Mouse (Mus musculus) midbrain, embryonic 13.5 days (tissue): ENCODE results near the gene Ifi205. TPM values are rescaled to one million over a fixed set of nuclear protein-coding genes. Genes with fewer than 3 reads are reported as not detected.
"Not testable (repeated sequence)": the region's sequence is repeated elsewhere in the genome, so short reads cannot be mapped to it uniquely, and the experiment has no call there.

ENCODE experiments used
- ATAC-seq: fragments of 200-750 bp; cut with Nextera tagmentation; 2 replicates; pipeline ENCODE4 v1.8.0; 2017; ENCODE audit warnings: mild to moderate bottlenecking, moderate TSS enrichment, moderate library complexity
- H3K27ac ChIP-seq: fragments of 300-500 bp; sonication (generic); 2 replicates; pipeline ENCODE4 v1.5.1; 2015; ENCODE audit warnings: inconsistent platforms, mild to moderate bottlenecking, moderate library complexity
- H3K27me3 ChIP-seq: fragments of 300-500 bp; sonication (generic); 2 replicates; pipeline ENCODE4 v1.6.1; 2015; ENCODE audit warnings: mild to moderate bottlenecking, inconsistent platforms
- H3K36me3 ChIP-seq: fragments of 300-500 bp; sonication (generic); 2 replicates; pipeline ENCODE4 v1.6.1; 2015; ENCODE audit warnings: mild to moderate bottlenecking, inconsistent platforms
- H3K4me1 ChIP-seq: fragments of 300-500 bp; sonication (generic); replicated peaks from 2 replicates; pipeline ENCODE4 v1.6.1; 2015; ENCODE audit warnings: inconsistent platforms
- H3K4me2 ChIP-seq: fragments of 300-500 bp; sonication (generic); replicated peaks from 2 replicates; pipeline ENCODE4 v1.6.1; 2015; ENCODE audit warnings: moderate library complexity, mild to moderate bottlenecking, inconsistent platforms
- H3K4me3 ChIP-seq: fragments of 300-500 bp; sonication (generic); replicated peaks from 2 replicates; pipeline ENCODE4 v1.5.1; 2015; ENCODE audit warnings: mild to moderate bottlenecking, inconsistent platforms
- H3K9ac ChIP-seq: fragments of 300-500 bp; sonication (generic); replicated peaks from 2 replicates; pipeline ENCODE4 v1.6.1; 2015; ENCODE audit warnings: mild to moderate bottlenecking, inconsistent platforms
- H3K9me3 ChIP-seq: fragments of 300-500 bp; sonication (generic); 2 replicates; pipeline ENCODE4 v1.6.1; 2016; ENCODE audit warnings: mild to moderate bottlenecking, inconsistent platforms
- WGBS: fragments of 180-500 bp; shearing (Covaris S2); methylation state at CpG from one replicate; pipeline ENCODE4 v1.1.7; 2015; 5-methylcytosine and 5-hydroxymethylcytosine counted together
- polyA plus RNA-seq: library from polyadenylated mRNA; unstranded; fragments of >200 nt; fragmentation: Nextera tagmentation; extraction: Ambion mirVana; gene quantifications from 2 replicates; pipeline ENCODE4 v1.2.1, GENCODE M21; 2015

Ifi205 gene
- not detected in 2 replicates for polyA plus RNA-seq

DNA sequence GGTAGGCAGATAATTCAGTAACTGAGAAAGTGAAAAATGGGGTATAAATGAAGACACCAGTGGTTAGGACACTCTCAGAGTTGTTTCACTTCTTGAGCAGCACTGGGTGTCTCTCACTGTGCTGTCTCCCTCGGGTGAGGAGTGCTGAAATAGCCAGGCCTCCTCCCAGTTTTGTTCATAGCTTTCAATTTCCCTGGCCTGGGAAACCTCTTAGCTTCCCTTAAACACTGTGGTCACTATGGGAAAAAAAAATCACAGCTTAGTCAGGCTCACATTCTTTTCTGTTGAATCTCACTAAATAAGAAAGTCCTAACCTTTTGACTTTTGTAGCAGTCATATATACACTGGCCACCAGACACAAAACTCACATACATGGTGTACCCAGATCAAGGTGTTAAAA lies at the start of gene Ifi205:
Gene Ifi205, minus strand, starts transcription at position 113 of the 400 bp plus-strand sequence.
- no peak within 1 kb of the TSS for H3K27ac ChIP-seq
- H3K27me3 ChIP-seq = no peaks in the 10 kb centered on the region
- no peaks in the 10 kb centered on the region for H3K4me1 ChIP-seq
- H3K9me3 ChIP-seq = no peaks in the 10 kb centered on the region
- H3K4me2 ChIP-seq = no peak within 1 kb of the TSS
- H3K4me3 ChIP-seq = no peak within 1 kb of the TSS
- H3K9ac ChIP-seq = no peak within 1 kb of the TSS
- no peak for ATAC-seq
- WGBS = 60% methylated on average over 1 of the region's 1 CpGs
- no peaks in the 10 kb centered on the region for H3K36me3 ChIP-seq

DNA sequence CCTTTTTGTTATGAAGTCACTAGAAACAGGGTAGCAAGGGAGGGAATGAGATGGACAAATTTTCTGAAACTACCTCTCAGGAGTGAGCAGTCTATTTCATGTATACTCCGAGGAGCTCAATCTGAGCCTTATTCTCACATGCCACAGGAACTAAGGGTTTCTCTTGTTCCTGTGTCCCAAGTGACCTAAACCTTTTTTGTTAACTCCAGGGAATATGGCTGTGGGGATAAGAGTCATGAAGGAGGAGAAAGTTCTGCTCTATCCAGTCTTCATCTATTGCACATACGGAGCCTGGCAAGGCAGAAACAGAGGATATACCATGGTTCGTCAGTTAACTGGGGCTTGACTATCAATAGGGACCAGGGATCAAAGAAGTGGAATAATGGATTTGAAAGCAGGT lies 34.7 kb upstream of the Ifi205 start, which contains the start of gene Olfr430:
Gene Olfr430, plus strand, starts transcription at position 301 of the 400 bp plus-strand sequence.
- WGBS = 91% methylated on average over 3 of the region's 3 CpGs
- Histone ChIP-seq H3K27me3 (no peaks in the 10 kb centered on the region), H3K9me3 (no peaks in the 10 kb centered on the region), H3K36me3 (no peaks in the 10 kb centered on the region), H3K4me1 (no peaks in the 10 kb centered on the region), H3K27ac (no peak within 1 kb of the TSS), H3K9ac (no peak within 1 kb of the TSS), H3K4me2 (no peak within 1 kb of the TSS), H3K4me3 (no peak within 1 kb of the TSS)
- ATAC-seq = no peak

DNA sequence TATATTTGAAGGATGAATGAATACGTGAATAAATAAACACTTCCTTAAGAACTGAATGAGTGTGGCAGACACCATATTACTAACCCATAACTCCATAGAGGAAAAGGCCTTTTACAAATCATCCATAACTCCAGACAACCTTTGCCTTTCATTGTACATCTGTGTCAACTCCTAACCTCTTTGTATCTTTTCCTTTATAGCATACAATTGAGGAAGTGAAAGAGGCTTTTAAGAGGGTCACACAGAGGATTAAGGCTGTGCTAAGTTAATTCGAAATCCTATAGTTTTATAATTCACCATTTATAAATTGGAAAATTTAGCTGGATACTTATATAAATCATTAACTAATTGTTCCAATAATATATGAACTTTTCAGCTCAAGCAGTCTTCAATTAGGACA lies 23.6 kb upstream of the Ifi205 start:
- WGBS = 77% methylated on average over 2 of the region's 2 CpGs
- Histone ChIP-seq H3K27me3 (no peaks in the 10 kb centered on the region), H3K4me2 (no peak overlapping the region), H3K9me3 (no peaks in the 10 kb centered on the region), H3K27ac (no peak overlapping the region), H3K4me3 (no peak overlapping the region), H3K4me1 (no peaks in the 10 kb centered on the region), H3K9ac (no peak overlapping the region), H3K36me3 (no peaks in the 10 kb centered on the region)
- no peak for ATAC-seq

DNA sequence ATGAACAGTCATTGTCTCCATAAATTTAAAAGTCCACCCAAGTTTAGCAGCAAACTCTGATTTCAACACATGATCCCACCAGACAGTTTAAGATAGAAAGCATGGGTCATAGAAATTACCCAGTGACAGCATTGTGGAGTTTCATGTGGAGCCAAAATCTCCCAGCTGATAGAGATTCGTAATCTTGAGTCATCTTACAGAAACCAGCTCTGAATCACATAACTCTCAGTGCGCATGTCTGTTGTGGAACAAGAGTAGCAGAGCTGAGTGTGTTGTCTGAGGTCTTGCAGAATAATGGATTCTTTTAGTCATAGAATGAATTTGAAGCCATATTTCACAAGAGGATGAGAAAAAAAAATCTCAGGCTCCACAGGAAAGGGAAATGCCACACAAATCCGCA lies 21.4 kb upstream of the Ifi205 start:
- no peaks in the 10 kb centered on the region for H3K27me3 ChIP-seq
- 85% methylated on average over 3 of the region's 3 CpGs for WGBS
- no peak overlapping the region for H3K9ac ChIP-seq
- H3K4me3 ChIP-seq = no peak overlapping the region
- no peak overlapping the region for H3K4me2 ChIP-seq
- ATAC-seq = no peak
- no peak overlapping the region for H3K27ac ChIP-seq
- H3K4me1 ChIP-seq = no peaks in the 10 kb centered on the region
- no peaks in the 10 kb centered on the region for H3K9me3 ChIP-seq
- H3K36me3 ChIP-seq = no peaks in the 10 kb centered on the region

DNA sequence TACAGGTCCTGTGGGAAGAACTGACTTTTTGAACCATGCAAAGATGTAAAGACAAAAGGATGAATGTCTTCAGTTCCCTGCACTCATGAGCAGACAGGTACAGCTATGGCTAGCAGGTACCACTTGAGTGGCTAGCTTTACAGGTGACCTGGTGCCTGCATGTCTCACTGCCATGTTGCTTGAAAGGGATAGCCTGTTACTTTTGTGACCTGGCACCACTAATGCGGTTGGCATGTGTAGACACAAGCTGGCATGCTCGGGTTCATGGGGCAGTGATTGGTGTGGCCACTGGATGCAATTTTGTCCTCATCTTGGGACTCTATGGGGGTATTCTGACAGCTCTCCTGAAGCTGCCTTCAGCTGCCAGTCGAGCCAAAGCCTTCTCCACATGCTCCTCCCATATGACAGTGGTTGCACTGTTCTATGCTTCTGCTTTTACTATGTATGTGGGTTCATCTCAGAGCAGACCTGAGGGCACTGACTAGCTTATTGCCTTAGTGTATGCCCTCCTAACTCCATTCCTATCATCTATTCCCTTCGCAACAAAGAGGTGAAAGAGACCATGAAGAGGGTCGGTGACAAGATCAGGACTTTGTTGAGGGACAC lies 20.4 kb upstream of the Ifi205 start:
- 88% methylated on average over 5 of the region's 5 CpGs for WGBS

DNA sequence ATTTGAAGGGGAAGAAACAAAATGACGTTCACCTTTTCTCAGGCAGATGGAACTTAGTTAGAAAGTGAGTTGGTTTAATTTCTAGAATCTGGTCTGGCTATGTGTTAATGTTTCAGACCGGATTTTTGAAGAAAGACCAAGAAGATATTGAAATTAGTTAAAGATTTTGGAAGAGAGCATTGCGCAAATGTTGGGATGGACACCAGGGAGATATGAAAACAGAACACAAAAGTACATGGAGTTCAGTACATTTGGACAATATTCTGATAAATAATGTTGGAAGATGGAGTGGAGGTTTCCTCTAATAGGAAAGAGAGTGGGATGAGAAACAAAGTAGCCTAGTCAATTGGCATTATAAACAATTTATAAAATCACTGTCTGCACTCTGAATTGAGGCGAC lies 19.9 kb upstream of the Ifi205 start:
- no peak for ATAC-seq
- Histone ChIP-seq H3K4me2 (no peak overlapping the region), H3K4me3 (no peak overlapping the region), H3K36me3 (no peaks in the 10 kb centered on the region), H3K27me3 (no peaks in the 10 kb centered on the region), H3K9me3 (no peaks in the 10 kb centered on the region), H3K4me1 (no peaks in the 10 kb centered on the region), H3K27ac (no peak overlapping the region), H3K9ac (no peak overlapping the region)
- 84% methylated on average over 4 of the region's 4 CpGs for WGBS

More for the DNA sequence above, 20.4 kb upstream of the Ifi205 start:
- Histone ChIP-seq H3K9ac (no peak overlapping the region), H3K27ac (no peak overlapping the region), H3K4me3 (no peak overlapping the region), H3K27me3 (no peaks in the 10 kb centered on the region), H3K4me1 (no peaks in the 10 kb centered on the region), H3K9me3 (no peaks in the 10 kb centered on the region), H3K36me3 (no peaks in the 10 kb centered on the region), H3K4me2 (no peak overlapping the region)
- ATAC-seq = no peak

DNA sequence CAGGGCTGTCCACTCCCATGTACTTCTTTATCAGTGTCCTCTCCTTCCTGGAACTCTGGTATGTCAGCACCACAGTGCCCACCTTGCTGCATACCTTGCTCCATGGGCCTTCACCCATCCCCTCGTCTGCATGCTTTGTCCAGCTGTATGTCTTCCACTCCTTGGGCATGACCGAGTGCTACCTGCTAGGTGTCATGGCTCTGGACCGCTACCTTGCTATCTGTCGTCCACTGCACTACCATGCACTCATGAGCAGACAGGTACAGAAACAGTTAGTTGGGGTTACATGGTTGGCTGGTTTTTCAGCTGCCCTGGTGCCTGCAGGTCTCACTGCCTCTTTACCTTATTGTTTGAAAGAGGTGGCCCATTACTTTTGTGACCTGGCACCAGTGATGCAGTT lies 18.9 kb upstream of the Ifi205 start:
- 97% methylated on average over 4 of the region's 4 CpGs for WGBS
- H3K27ac ChIP-seq = no peak overlapping the region
- no peaks in the 10 kb centered on the region for H3K36me3 ChIP-seq

DNA sequence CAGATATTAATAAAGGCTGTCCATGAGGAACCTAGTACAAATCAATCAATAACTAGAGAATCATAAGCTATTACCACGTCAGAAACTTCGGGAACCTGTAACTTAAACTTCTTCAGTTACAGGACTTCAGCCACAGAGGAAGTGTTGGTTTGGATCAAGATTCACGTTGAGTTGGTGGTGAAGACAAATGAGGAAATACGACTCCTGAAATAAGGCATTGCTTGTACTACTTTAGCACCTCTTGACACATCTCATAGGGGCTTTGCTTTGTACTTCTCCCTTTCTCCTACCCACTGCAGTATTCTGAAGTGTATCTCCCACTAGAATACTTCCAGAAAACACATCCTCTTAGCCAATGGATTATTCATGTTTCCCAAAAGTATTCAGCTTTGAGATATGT lies 17.7 kb upstream of the Ifi205 start:
- not testable (repeated sequence) for H3K27me3 ChIP-seq, H3K9ac ChIP-seq, H3K4me1 ChIP-seq, H3K4me3 ChIP-seq, H3K9me3 ChIP-seq, H3K36me3 ChIP-seq, H3K27ac ChIP-seq, H3K4me2 ChIP-seq, ATAC-seq
- 85% methylated on average over 4 of the region's 4 CpGs for WGBS

More for the DNA sequence above, 18.9 kb upstream of the Ifi205 start:
- H3K27me3 ChIP-seq = no peaks in the 10 kb centered on the region
- H3K4me2 ChIP-seq = no peak overlapping the region
- H3K9me3 ChIP-seq = no peaks in the 10 kb centered on the region
- no peak for ATAC-seq
- H3K4me1 ChIP-seq = no peaks in the 10 kb centered on the region
- no peak overlapping the region for H3K4me3 ChIP-seq
- no peak overlapping the region for H3K9ac ChIP-seq

DNA sequence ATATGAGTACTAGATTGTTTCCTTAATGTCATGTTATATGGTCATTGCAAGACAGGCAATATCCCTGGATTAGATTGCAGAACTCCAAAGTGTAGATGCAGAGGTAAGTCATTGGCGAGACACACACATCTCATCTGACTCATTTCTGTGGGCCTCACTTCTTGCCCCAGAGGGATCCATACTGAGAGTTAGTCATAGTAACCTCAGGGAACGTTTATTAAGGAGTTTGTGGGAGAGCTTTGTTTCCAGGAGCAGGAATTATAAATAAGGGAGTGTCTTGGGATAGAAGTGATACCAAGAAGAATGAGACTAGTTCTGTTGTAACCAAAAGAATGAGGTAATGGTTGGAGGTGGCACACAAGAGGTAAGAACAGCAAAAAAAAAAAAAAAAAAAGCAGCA lies 17.3 kb upstream of the Ifi205 start, which contains the start of gene Olfr432:
Gene Olfr432, plus strand, starts transcription at position 313 of the 400 bp plus-strand sequence.
- Histone ChIP-seq H3K27ac (no peak within 1 kb of the TSS), H3K9me3 (no peaks in the 10 kb centered on the region), H3K4me1 (no peaks in the 10 kb centered on the region), H3K27me3 (no peaks in the 10 kb centered on the region), H3K4me2 (no peak within 1 kb of the TSS), H3K9ac (no peak within 1 kb of the TSS), H3K36me3 (no peaks in the 10 kb centered on the region), H3K4me3 (no peak within 1 kb of the TSS)
- 71% methylated on average over 2 of the region's 2 CpGs for WGBS
- ATAC-seq = no peak

DNA sequence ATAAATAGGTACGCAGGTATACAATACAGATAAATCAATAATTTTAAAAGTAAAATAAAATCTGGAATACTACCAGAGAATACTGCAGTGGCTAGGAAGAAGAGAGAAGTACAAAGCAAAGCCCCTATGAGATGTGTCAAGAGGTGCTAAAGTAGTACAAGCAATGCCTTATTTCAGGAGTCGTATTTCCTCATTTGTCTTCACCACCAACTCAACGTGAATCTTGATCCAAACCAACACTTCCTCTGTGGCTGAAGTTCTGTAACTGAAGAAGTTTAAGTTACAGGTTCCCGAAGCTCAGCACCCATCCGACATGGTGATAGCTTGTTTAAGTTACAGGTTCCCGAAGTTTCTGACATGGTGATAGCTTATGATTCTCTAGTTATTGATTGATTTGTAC lies 16.6 kb upstream of the Ifi205 start:
- H3K9ac ChIP-seq, H3K4me1 ChIP-seq, H3K4me2 ChIP-seq, H3K27me3 ChIP-seq, H3K27ac ChIP-seq, H3K4me3 ChIP-seq, H3K36me3 ChIP-seq, ATAC-seq, H3K9me3 ChIP-seq: not testable (repeated sequence)
- 90% methylated on average over 6 of the region's 6 CpGs for WGBS

DNA sequence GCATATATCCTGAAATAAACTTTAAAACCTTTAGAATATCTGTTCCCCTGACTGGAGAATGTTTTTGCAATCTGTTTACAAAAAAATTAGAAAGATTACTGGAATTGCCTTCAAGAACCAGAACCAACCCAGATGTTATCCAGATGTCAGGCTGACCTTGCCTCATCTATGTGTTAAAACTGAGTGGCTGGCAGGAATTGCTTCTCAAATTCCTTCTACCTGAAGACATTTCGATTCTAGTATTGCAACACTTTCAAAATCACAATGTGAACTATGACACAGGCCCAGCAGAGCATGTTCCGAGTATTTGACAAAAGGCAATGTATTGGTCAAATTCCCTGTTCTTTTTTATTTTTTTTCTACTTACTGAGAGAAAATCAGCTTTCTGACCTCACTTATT lies 12.8 kb upstream of the Ifi205 start:
- Histone ChIP-seq H3K4me3 (no peak overlapping the region), H3K9ac (no peak overlapping the region), H3K4me1 (no peaks in the 10 kb centered on the region), H3K9me3 (no peaks in the 10 kb centered on the region), H3K36me3 (no peaks in the 10 kb centered on the region), H3K27me3 (no peaks in the 10 kb centered on the region), H3K27ac (no peak overlapping the region), H3K4me2 (no peak overlapping the region)
- 83% methylated on average over 2 of the region's 2 CpGs for WGBS
- ATAC-seq = no peak

DNA sequence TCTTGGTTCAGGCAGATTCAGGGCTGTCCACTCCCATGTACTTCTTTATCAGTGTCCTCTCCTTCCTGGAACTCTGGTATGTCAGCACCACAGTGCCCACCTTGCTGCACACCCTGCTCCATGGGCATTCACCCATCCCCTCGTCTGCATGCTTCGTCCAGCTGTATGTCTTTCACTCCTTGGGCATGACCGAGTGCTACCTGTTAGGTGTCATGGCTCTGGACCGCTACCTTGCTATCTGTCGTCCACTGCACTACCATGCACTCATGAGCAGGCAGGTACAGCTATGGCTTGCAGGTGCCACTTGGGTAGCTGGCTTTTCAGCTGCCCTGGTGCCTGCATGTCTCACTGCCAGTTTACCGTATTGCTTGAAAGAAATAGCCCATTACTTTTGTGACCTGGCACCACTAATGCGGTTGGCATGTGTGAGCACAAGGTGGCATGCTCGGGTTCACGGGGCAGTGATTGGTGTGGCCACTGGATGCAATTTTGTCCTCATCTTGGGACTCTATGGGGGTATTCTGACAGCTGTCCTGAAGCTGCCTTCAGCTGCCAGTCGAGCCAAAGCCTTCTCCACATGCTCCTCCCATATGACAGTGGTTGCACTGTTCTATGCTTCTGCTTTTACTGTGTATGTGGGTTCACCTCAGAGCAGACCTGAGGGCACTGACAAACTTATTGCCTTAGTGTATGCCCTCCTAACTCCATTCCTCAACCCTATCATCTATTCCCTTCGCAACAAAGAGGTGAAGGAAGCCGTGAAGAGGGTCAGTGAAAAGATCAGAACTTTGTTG lies 10.7 kb upstream of the Ifi205 start:
- not testable (repeated sequence) for H3K4me1 ChIP-seq, H3K27ac ChIP-seq, H3K27me3 ChIP-seq, H3K4me2 ChIP-seq, H3K4me3 ChIP-seq, H3K9ac ChIP-seq, ATAC-seq, H3K36me3 ChIP-seq, H3K9me3 ChIP-seq
- WGBS = 89% methylated on average over 12 of the region's 12 CpGs
